Mouse (Mus musculus) intestine, embryonic 14.5 days (tissue): Measurements from ENCODE around the gene Arid1b. TPM values are rescaled to one million over a fixed set of nuclear protein-coding genes. Genes with fewer than 3 reads are reported as not detected.

Source experiments
- ATAC-seq: fragments of 200-750 bp; cut with Nextera tagmentation; replicated peaks from 2 replicates; pipeline ENCODE4 v1.8.0; 2017; ENCODE audit warnings: low read depth, moderate number of reproducible peaks, moderate TSS enrichment, moderate library complexity; ENCODE audit not compliant: low FRiP score, low TSS enrichment
- DNase-seq: peaks from one replicate; pipeline ENCODE4 v3.0.0-alpha.2; 2018; ENCODE audit warnings: low spot score
- H3K27ac ChIP-seq: fragments of 300-500 bp; sonication (generic); 2 replicates; pipeline ENCODE4 v1.5.1; 2014; ENCODE audit warnings: low read depth, mild to moderate bottlenecking, control low read depth
- H3K27me3 ChIP-seq: fragments of 300-500 bp; sonication (generic); replicated peaks from 2 replicates; pipeline ENCODE4 v1.6.1; 2014; ENCODE audit warnings: low read length, control low read depth; ENCODE audit not compliant: control insufficient read depth, insufficient read depth
- H3K36me3 ChIP-seq: fragments of 300-500 bp; sonication (generic); 2 replicates; pipeline ENCODE4 v1.6.1; 2014; ENCODE audit warnings: low read length, control low read depth; ENCODE audit not compliant: control insufficient read depth, insufficient read depth
- H3K4me1 ChIP-seq: fragments of 300-500 bp; sonication (generic); replicated peaks from 2 replicates; pipeline ENCODE4 v1.6.1; 2014; ENCODE audit warnings: low read length, control low read depth, mixed read lengths; ENCODE audit not compliant: control insufficient read depth, insufficient read depth
- H3K4me2 ChIP-seq: fragments of 300-500 bp; sonication (generic); 2 replicates; pipeline ENCODE4 v1.6.1; 2014; ENCODE audit warnings: low read length
- H3K4me3 ChIP-seq: fragments of 300-500 bp; sonication (generic); 2 replicates; pipeline ENCODE4 v1.5.1; 2014; ENCODE audit warnings: low read depth, low read length, control low read depth, mixed read lengths
- H3K9ac ChIP-seq: fragments of 300-500 bp; sonication (generic); 2 replicates; pipeline ENCODE4 v1.6.1; 2014; ENCODE audit warnings: mild to moderate bottlenecking, low read length
- H3K9me3 ChIP-seq: fragments of 300-500 bp; sonication (generic); 2 replicates; pipeline ENCODE4 v1.6.1; 2016; ENCODE audit warnings: low read length, control low read depth; ENCODE audit not compliant: control insufficient read depth
- WGBS: fragments of 180-500 bp; shearing (Covaris S2); extraction: QIAGEN DNeasy Blood & Tissue Kit; methylation state at CpG from one replicate; pipeline ENCODE4 v1.1.7; 2014; 5-methylcytosine and 5-hydroxymethylcytosine counted together
- polyA plus RNA-seq: library from polyadenylated mRNA; unstranded; fragments of >200 nt; fragmentation: Nextera tagmentation; extraction: Ambion mirVana; gene quantifications from 2 replicates; pipeline ENCODE4 v1.2.1, GENCODE M21; 2014

Gene Arid1b
- polyA plus RNA-seq, 1 experiment from 2014 or later, result 16.4 TPM

GRCm38 (mm10) chr17:5345810-5346209, 351.7 kb downstream of the Arid1b start:
- DNase-seq, result no peak
- no peak overlapping the region for H3K27ac ChIP-seq
- H3K4me3 ChIP-seq, result no peak overlapping the region
- no peak for ATAC-seq
- no peak overlapping the region for H3K9ac ChIP-seq
- peaks cover 43% of the 10 kb centered on the region for H3K36me3 ChIP-seq
- no peaks in the 10 kb centered on the region for H3K9me3 ChIP-seq
- H3K27me3 ChIP-seq, result no peaks in the 10 kb centered on the region
- H3K4me2 ChIP-seq, result no peak overlapping the region
- WGBS, result 95% methylated on average over 5 of the region's 5 CpGs
- no peaks in the 10 kb centered on the region for H3K4me1 ChIP-seq

GRCm38 (mm10) chr17:5352901-5353300, 358.8 kb downstream of the Arid1b start:
- WGBS, result 75% methylated on average over 5 of the region's 5 CpGs
- Histone ChIP-seq H3K9me3 (no peaks in the 10 kb centered on the region), H3K4me1 (no peaks in the 10 kb centered on the region), H3K27me3 (no peaks in the 10 kb centered on the region), H3K9ac (no peak overlapping the region), H3K27ac (no peak overlapping the region), H3K4me3 (no peak overlapping the region), H3K36me3 (no peaks in the 10 kb centered on the region), H3K4me2 (no peak overlapping the region)
- ATAC-seq (no peak), DNase-seq (no peak)

- no peak for DNase-seq
- Histone ChIP-seq H3K9ac (no peak overlapping the region), H3K27me3 (no peaks in the 10 kb centered on the region), H3K4me3 (no peak overlapping the region), H3K4me2 (no peak overlapping the region), H3K9me3 (no peaks in the 10 kb centered on the region), H3K4me1 (no peaks in the 10 kb centered on the region), H3K36me3 (no peaks in the 10 kb centered on the region), H3K27ac (no peak overlapping the region)
- no peak for ATAC-seq
- WGBS, result 78% methylated on average over 2 of the region's 2 CpGs
Observed at GRCm38 (mm10) chr17:5360759-5361158, 366.6 kb downstream of the Arid1b start.

DNA sequence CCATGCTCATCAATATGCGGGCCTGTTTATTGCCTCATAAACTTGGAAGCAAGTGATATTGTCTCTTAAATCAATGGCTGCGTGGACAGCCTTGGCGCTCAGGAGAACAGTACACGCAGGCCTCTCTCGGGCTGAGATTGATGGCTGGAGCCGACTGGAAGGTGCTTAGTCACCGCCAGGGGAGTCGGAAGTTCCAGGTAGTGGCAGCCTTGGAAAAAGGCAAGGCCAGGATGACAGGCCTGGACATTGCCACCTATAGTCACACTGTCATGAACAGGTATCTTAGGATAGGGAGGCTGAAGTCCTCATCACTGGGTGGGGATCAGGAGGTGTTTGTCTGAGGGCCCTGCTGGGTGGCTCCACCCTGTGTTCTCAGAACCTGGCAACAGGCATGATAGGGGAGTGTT, 371.9 kb downstream of the Arid1b start:
- peak; percentile 52 for DNase-seq

GRCm38 (mm10) chr17:5371032-5371431, 376.9 kb downstream of the Arid1b start:
- Histone ChIP-seq H3K36me3 (no peaks in the 10 kb centered on the region), H3K27ac (no peak overlapping the region), H3K9me3 (no peaks in the 10 kb centered on the region), H3K4me3 (no peak overlapping the region), H3K27me3 (no peaks in the 10 kb centered on the region), H3K4me2 (no peak overlapping the region), H3K9ac (no peak overlapping the region), H3K4me1 (no peaks in the 10 kb centered on the region)
- 71% methylated on average over 4 of the region's 4 CpGs for WGBS
- DNase-seq (no peak), ATAC-seq (no peak)

More for the DNA sequence above, 371.9 kb downstream of the Arid1b start:
- Histone ChIP-seq H3K4me3 (no peak overlapping the region), H3K9me3 (no peaks in the 10 kb centered on the region), H3K27ac (no peak overlapping the region), H3K4me1 (no peaks in the 10 kb centered on the region), H3K4me2 (no peak overlapping the region), H3K36me3 (no peaks in the 10 kb centered on the region), H3K27me3 (no peaks in the 10 kb centered on the region), H3K9ac (no peak overlapping the region)
- 38% methylated on average over 8 of the region's 8 CpGs for WGBS
- ATAC-seq, result 0 out of 2 replicates have a peak, but pooled peaks have one; percentile 15

- H3K4me3 ChIP-seq, result no peak overlapping the region
- 62% methylated on average over 7 of the region's 7 CpGs for WGBS
- H3K9ac ChIP-seq, result no peak overlapping the region
- H3K27me3 ChIP-seq, result no peaks in the 10 kb centered on the region
- no peaks in the 10 kb centered on the region for H3K36me3 ChIP-seq
- DNase-seq (no peak), ATAC-seq (no peak)
- no peak overlapping the region for H3K27ac ChIP-seq
- no peaks in the 10 kb centered on the region for H3K4me1 ChIP-seq
- no peak overlapping the region for H3K4me2 ChIP-seq
- H3K9me3 ChIP-seq, result no peaks in the 10 kb centered on the region
Observed at GRCm38 (mm10) chr17:5371521-5371920, 377.4 kb downstream of the Arid1b start.

GRCm38 (mm10) chr17:5372951-5373350, 378.8 kb downstream of the Arid1b start:
- Histone ChIP-seq H3K4me2 (no peak overlapping the region), H3K27ac (no peak overlapping the region), H3K9me3 (no peaks in the 10 kb centered on the region), H3K9ac (no peak overlapping the region), H3K4me1 (no peaks in the 10 kb centered on the region), H3K36me3 (no peaks in the 10 kb centered on the region), H3K4me3 (no peak overlapping the region), H3K27me3 (no peaks in the 10 kb centered on the region)
- WGBS, result 81% methylated on average over 8 of the region's 8 CpGs
- DNase-seq, result no peak
- no peak for ATAC-seq

DNA sequence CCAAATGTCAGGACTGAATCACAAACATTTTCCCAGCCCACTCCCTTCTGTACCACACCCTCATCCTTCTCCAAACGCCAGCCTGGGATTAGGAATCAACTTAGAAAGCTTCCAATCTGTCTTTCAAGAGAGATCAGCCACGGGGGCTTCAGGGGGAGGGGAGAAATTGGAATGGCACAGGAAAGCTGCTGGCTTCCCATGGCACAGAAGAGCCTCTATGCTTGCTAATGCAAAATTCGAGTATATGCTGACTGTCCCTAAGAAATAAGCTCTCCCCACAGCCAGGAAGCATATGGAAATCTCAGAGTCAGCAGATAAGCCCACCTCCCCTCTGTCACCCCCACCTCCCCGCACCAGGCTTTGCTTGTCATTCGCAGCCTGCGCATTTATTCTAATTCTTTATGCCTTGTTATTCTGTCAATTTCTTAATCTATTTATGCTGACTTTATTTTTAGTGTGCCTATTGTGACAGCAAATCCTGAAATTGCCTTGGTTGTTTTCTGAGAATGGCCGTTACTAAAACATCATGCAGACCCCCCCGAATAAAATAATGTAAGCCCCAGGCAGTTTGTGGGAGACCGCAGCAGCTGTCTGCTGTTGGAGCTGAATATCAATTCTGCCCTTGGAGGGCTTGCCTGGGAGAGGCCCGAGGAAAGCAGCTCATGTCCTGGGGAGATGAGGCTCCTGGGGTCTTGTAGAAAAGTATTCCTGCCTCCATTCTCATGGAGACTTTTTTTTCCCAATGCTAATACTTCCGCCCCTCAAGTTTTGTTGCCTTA, 383.2 kb downstream of the Arid1b start:
- WGBS, result 39% methylated on average over 11 of the region's 11 CpGs
- ATAC-seq (no peak), DNase-seq (no peak)
- H3K27ac ChIP-seq, result no peak overlapping the region
- no peaks in the 10 kb centered on the region for H3K9me3 ChIP-seq
- H3K4me2 ChIP-seq, result no peak overlapping the region
- H3K4me3 ChIP-seq, result no peak overlapping the region
- no peaks in the 10 kb centered on the region for H3K27me3 ChIP-seq
- no peaks in the 10 kb centered on the region for H3K4me1 ChIP-seq
- no peak overlapping the region for H3K9ac ChIP-seq
- H3K36me3 ChIP-seq, result no peaks in the 10 kb centered on the region

GRCm38 (mm10) chr17:5377930-5378310, 383.8 kb downstream of the Arid1b start:
- WGBS, result 29% methylated on average over 7 of the region's 7 CpGs

More at GRCm38 (mm10) chr17:5377930-5378310, 383.8 kb downstream of the Arid1b start:
- Histone ChIP-seq H3K27me3 (no peaks in the 10 kb centered on the region), H3K4me3 (no peak overlapping the region), H3K4me1 (no peaks in the 10 kb centered on the region), H3K4me2 (no peak overlapping the region), H3K9me3 (no peaks in the 10 kb centered on the region), H3K9ac (no peak overlapping the region), H3K36me3 (no peaks in the 10 kb centered on the region), H3K27ac (no peak overlapping the region)
- DNase-seq, result no peak
- no peak for ATAC-seq
